Mouse (Mus musculus) hindbrain, postnatal 0 days (tissue): ENCODE data around the gene Slc43a1. TPM values are rescaled to one million over a fixed set of nuclear protein-coding genes. Genes with fewer than 3 reads are reported as not detected.

Experiments used
- ATAC-seq: fragments of 200-750 bp; cut with Nextera tagmentation; 2 replicates; pipeline ENCODE4 v1.8.0; 2017; ENCODE audit warnings: mild to moderate bottlenecking, moderate TSS enrichment, moderate library complexity
- DNase-seq: peaks from one replicate; pipeline ENCODE4 v3.0.0-alpha.2; 2015; ENCODE audit warnings: low spot score
- H3K27ac ChIP-seq: fragments of 300-500 bp; sonication (generic); 2 replicates; pipeline ENCODE4 v1.5.1; 2014; ENCODE audit warnings: mild to moderate bottlenecking
- H3K27me3 ChIP-seq: fragments of 300-500 bp; sonication (generic); 2 replicates; pipeline ENCODE4 v1.6.1; 2014; ENCODE audit warnings: low read length, mixed read lengths; ENCODE audit not compliant: insufficient read depth
- H3K36me3 ChIP-seq: fragments of 300-500 bp; sonication (generic); 2 replicates; pipeline ENCODE4 v1.6.1; 2014; ENCODE audit warnings: low read length, mixed read lengths; ENCODE audit not compliant: insufficient read depth
- H3K4me1 ChIP-seq: fragments of 300-500 bp; sonication (generic); 2 replicates; pipeline ENCODE4 v1.6.1; 2014; ENCODE audit warnings: antibody characterized with exemption, low read length, mixed read lengths; ENCODE audit not compliant: insufficient read depth
- H3K4me2 ChIP-seq: fragments of 300-500 bp; sonication (generic); 2 replicates; pipeline ENCODE4 v1.6.1; 2014; ENCODE audit warnings: low read depth, mild to moderate bottlenecking, low read length, moderate library complexity, mixed read lengths
- H3K4me3 ChIP-seq: fragments of 300-500 bp; sonication (generic); 2 replicates; pipeline ENCODE4 v1.5.1; 2014; ENCODE audit warnings: low read length
- H3K9ac ChIP-seq: fragments of 300-500 bp; sonication (generic); replicated peaks from 2 replicates; pipeline ENCODE4 v1.6.1; 2014; ENCODE audit warnings: mild to moderate bottlenecking, low read length, moderate library complexity, mixed read lengths
- H3K9me3 ChIP-seq: fragments of 300-500 bp; sonication (generic); 2 replicates; pipeline ENCODE4 v1.6.1; 2016; ENCODE audit warnings: low read length, mixed read lengths
- CTCF ChIP-seq: IDR thresholded peaks from 2 replicates; pipeline ENCODE4 v1.5.1; 2016; ENCODE audit warnings: antibody characterized with exemption, control low read depth, low read depth
- WGBS: fragments of 180-500 bp; shearing (Covaris S2); extraction: QIAGEN DNeasy Blood & Tissue Kit; methylation state at CpG from one replicate; pipeline ENCODE4 v1.1.7; 2014; 5-methylcytosine and 5-hydroxymethylcytosine counted together
- polyA plus RNA-seq: library from polyadenylated mRNA; unstranded; fragments of >200 nt; fragmentation: Nextera tagmentation; extraction: Ambion mirVana; gene quantifications from 2 replicates; pipeline ENCODE4 v1.2.1, GENCODE M21; 2015
- total RNA-seq: library from RNA; depleted of rRNA; stranded (reverse); fragments of >200 nt; gene quantifications from 2 replicates; pipeline ENCODE4 v1.2.3, GENCODE M21; 2014

The Slc43a1 gene
- total and polyA plus RNA-seq, 2 experiments from 2014 or later, result 1.3 to 5.8 TPM

GRCm38 (mm10) chr2:84880590-84880989, 41.9 kb downstream of the Slc43a1 start:
- Histone ChIP-seq H3K36me3 (no peaks in the 10 kb centered on the region), H3K27ac (no peak overlapping the region), H3K4me1 (no peaks in the 10 kb centered on the region), H3K4me3 (no peak overlapping the region), H3K9ac (no peak overlapping the region), H3K9me3 (no peaks in the 10 kb centered on the region), H3K4me2 (no peak overlapping the region), H3K27me3 (peaks cover 16% of the 10 kb centered on the region; the same call in 1 of the 2 replicates)
- ATAC-seq (no peak), DNase-seq (no peak)
- TF ChIP-seq CTCF, result no peak
- 78% methylated on average over 7 of the region's 8 CpGs for WGBS

DNA sequence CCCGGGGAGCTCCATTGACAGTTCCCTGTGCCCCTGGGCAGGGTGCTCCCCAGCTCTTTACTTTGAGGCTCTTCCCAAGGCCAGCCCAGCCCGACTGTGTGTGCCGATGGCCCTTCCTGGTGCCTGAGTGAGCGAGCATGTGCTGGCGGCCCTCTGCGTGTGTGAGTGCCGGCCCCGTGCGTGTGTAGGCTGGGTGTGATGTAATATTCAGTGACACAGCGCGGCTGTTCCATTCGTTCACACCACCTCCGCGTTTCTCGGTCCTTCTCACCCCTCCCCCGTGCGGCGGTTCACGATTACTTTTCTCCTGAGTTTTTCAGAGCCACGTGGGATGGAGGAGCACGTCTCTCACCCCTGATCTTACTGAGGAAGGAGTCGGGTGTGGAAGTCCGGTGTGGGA, 44.0 kb downstream of the Slc43a1 start:
- H3K4me3 ChIP-seq, result no peak overlapping the region
- ATAC-seq (no peak), DNase-seq (no peak)
- H3K27ac ChIP-seq, result no peak overlapping the region
- H3K27me3 ChIP-seq, result peaks cover 27% of the 10 kb centered on the region; the same call in 1 of the 2 replicates
- WGBS, result 13% methylated on average over 23 of the region's 23 CpGs
- no peak for TF ChIP-seq CTCF
- H3K36me3 ChIP-seq, result no peaks in the 10 kb centered on the region
- no peaks in the 10 kb centered on the region for H3K9me3 ChIP-seq
- H3K4me1 ChIP-seq, result no peaks in the 10 kb centered on the region; the same call in 1 of the 2 replicates
- peak overlapping the region; percentile 32 for H3K4me2 ChIP-seq
- H3K9ac ChIP-seq, result no peak overlapping the region

DNA sequence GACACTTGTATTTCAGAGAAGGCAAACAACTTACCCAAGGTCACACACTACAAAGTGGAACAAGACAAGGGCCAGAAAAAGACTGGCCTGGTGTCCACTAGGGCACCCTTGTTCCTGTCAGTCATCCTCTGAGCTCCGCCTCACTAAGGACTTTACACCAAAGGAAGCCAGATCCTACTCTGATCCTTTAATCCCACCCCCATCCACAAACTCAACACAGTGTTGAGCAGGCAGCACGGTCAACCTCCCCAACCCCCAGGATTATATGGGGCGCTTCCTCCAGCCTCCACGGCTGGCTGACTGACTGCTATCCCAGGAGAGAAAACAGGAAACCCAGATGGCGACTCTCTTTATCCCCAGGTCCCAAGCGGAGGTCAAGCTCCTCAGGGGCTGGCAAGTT, 44.4 kb downstream of the Slc43a1 start:
- peak overlapping the region; percentile 32 for H3K4me2 ChIP-seq
- H3K4me1 ChIP-seq, result no peaks in the 10 kb centered on the region; the same call in none of the 2 replicates
- no peaks in the 10 kb centered on the region for H3K36me3 ChIP-seq
- 0 out of 2 replicates have a peak overlapping the region, but pooled peaks have one; percentile 8 for H3K4me3 ChIP-seq
- H3K27ac ChIP-seq, result no peak overlapping the region
- WGBS, result 12% methylated on average over 6 of the region's 6 CpGs
- no peak overlapping the region for H3K9ac ChIP-seq
- H3K9me3 ChIP-seq, result no peaks in the 10 kb centered on the region
- no peak for DNase-seq
- peaks cover 27% of the 10 kb centered on the region; the same call in 1 of the 2 replicates for H3K27me3 ChIP-seq
- no peak for ATAC-seq
- no peak for TF ChIP-seq CTCF

DNA sequence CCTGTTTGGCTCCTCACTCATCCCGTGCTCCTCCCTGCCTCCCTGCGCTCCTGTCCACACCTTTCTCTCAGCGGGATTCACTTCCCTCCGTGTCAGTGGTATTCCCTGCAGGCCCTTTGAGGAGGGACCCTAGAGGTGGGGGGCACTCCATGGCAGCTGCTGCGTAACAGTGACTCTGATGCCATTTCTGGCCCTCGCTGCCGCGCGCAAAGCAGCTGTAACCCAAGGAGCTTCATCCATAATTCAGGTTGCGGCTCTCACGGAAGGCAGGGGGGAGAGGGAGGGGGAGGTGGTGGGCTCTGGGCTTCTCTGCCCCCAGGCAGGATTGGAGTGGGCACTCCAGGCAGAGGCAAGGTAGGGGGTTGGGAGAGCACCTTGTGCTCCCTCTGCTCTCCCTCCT, 44.9 kb downstream of the Slc43a1 start:
- Histone ChIP-seq H3K27me3 (peaks cover 27% of the 10 kb centered on the region; the same call in 1 of the 2 replicates), H3K4me3 (no peak overlapping the region), H3K36me3 (no peaks in the 10 kb centered on the region), H3K9me3 (no peaks in the 10 kb centered on the region), H3K4me1 (no peaks in the 10 kb centered on the region; the same call in none of the 2 replicates), H3K9ac (no peak overlapping the region), H3K4me2 (peak overlapping the region; percentile 32), H3K27ac (no peak overlapping the region)
- 1% methylated on average over 11 of the region's 11 CpGs for WGBS
- DNase-seq, result no peak
- no peak for ATAC-seq
- TF ChIP-seq CTCF, result no peak

DNA sequence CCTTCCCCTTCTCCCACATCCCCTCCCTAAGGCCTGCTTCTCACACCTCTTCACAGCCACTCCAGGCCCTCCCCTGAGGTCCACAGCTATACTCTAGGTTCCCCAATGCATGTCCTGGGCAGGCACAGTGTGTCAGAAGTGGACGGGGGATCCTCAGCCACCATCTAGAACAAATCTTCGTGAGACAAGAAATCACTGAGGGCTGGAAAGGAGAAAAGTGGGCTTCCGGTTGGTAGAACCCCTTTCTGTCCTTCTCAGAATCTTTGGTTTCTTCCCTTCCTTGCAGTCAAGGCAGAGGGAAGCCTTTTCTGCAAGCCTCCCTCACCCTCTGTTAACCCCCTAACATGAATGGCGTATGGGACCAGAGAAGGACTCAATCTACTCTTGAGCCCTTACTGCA, 45.3 kb downstream of the Slc43a1 start:
- no peaks in the 10 kb centered on the region for H3K36me3 ChIP-seq
- no peak for DNase-seq
- no peaks in the 10 kb centered on the region for H3K9me3 ChIP-seq
- H3K4me2 ChIP-seq, result no peak overlapping the region
- no peak overlapping the region for H3K9ac ChIP-seq
- ATAC-seq, result no peak
- no peak overlapping the region for H3K27ac ChIP-seq
- no peaks in the 10 kb centered on the region; the same call in none of the 2 replicates for H3K4me1 ChIP-seq
- no peak overlapping the region for H3K4me3 ChIP-seq
- 71% methylated on average over 4 of the region's 4 CpGs for WGBS
- H3K27me3 ChIP-seq, result peaks cover 27% of the 10 kb centered on the region; the same call in 1 of the 2 replicates
- no peak for TF ChIP-seq CTCF

DNA sequence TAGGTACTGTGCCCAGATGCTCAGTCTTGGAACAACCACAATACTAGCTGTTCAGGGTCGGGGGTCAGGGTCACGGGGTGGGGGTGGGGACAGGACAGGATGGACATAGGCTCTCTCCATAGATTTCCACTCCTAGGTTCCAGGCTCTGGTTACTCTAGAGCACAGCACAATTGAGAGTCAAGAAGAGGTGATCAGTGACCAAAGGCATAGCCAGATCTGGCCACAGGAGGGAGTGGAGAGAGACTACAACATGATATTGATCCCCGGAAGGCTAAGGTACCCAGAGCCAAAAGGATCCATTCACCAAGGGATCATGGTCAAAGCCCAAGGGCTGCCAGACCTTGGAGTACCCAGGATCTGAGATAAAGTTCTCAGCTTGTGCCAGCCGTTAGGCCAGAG, 46.0 kb downstream of the Slc43a1 start:
- Histone ChIP-seq H3K9me3 (no peaks in the 10 kb centered on the region), H3K4me2 (peak overlapping the region; percentile 97; the same call in 1 of the 2 replicates), H3K27ac (no peak overlapping the region), H3K4me1 (no peaks in the 10 kb centered on the region; the same call in none of the 2 replicates), H3K36me3 (no peaks in the 10 kb centered on the region), H3K4me3 (no peak overlapping the region), H3K9ac (no peak overlapping the region), H3K27me3 (peaks cover 27% of the 10 kb centered on the region; the same call in 1 of the 2 replicates)
- WGBS, result 49% methylated on average over 4 of the region's 4 CpGs
- ATAC-seq (no peak), DNase-seq (no peak)
- peak; percentile 37 for TF ChIP-seq CTCF
